Mouse (Mus musculus): Measurements from ENCODE around the gene Pdzd8.
A peak's percentile ranks its signal among the peaks of the same experiment; 100 is the strongest.

Gene Pdzd8

GRCm38 (mm10) chr19:59352760-59353159, 7.2 kb upstream of the Pdzd8 start:
- no peak for DNase-seq

GRCm38 (mm10) chr19:59351151-59351889, 5.7 kb upstream of the Pdzd8 start:
- no peak for DNase-seq

GRCm38 (mm10) chr19:59350273-59350903, 4.8 kb upstream of the Pdzd8 start:
- no peak for DNase-seq

GRCm38 (mm10) chr19:59349329-59349960, 3.9 kb upstream of the Pdzd8 start:
- DNase-seq, result no peak

GRCm38 (mm10) chr19:59346325-59346724, 745 bp upstream of the Pdzd8 start:
- DNase-seq, result no peak

- DNase-seq, result peak; percentile 48
Observed at GRCm38 (mm10) chr19:59345081-59345657, 411 bp downstream of the Pdzd8 start.

- peak; percentile 28 for DNase-seq
Observed at GRCm38 (mm10) chr19:59344304-59344711, 1.3 kb downstream of the Pdzd8 start.

- no peak for DNase-seq
Observed at GRCm38 (mm10) chr19:59342964-59343363, 2.6 kb downstream of the Pdzd8 start.

- DNase-seq, result no peak
Observed at GRCm38 (mm10) chr19:59339908-59340307, 5.7 kb downstream of the Pdzd8 start.

- no peak for DNase-seq
Observed at GRCm38 (mm10) chr19:59337872-59338681, 7.5 kb downstream of the Pdzd8 start.

GRCm38 (mm10) chr19:59336655-59337054, 8.9 kb downstream of the Pdzd8 start:
- no peak for DNase-seq

GRCm38 (mm10) chr19:59330816-59331225, 14.8 kb downstream of the Pdzd8 start:
- DNase-seq, result no peak

- no peak for DNase-seq
Observed at GRCm38 (mm10) chr19:59321990-59322389, 23.6 kb downstream of the Pdzd8 start, which contains the start of gene Rps12-ps3. Gene Rps12-ps3 (plus strand): TSS chr19:59322290.

GRCm38 (mm10) chr19:59316571-59316970, 29.0 kb downstream of the Pdzd8 start:
- peak; percentile 18 for DNase-seq

GRCm38 (mm10) chr19:59315308-59315707, 30.3 kb downstream of the Pdzd8 start:
- DNase-seq, result no peak

- no peak for DNase-seq
Observed at GRCm38 (mm10) chr19:59292183-59292839, 53.3 kb downstream of the Pdzd8 start.

GRCm38 (mm10) chr19:59289811-59290210, 55.8 kb downstream of the Pdzd8 start:
- DNase-seq, result no peak

- no peak for DNase-seq
Observed at GRCm38 (mm10) chr19:59289042-59289441, 56.5 kb downstream of the Pdzd8 start.

GRCm38 (mm10) chr19:59282001-59282400, 63.6 kb downstream of the Pdzd8 start:
- DNase-seq, result no peak

GRCm38 (mm10) chr19:59280841-59281240, 64.7 kb downstream of the Pdzd8 start:
- no peak for DNase-seq

- no peak for DNase-seq
Observed at GRCm38 (mm10) chr19:59276354-59276753, 69.2 kb downstream of the Pdzd8 start.

GRCm38 (mm10) chr19:59273190-59273589, 72.4 kb downstream of the Pdzd8 start:
- DNase-seq, result no peak

Data from kidney, adult 9 months (tissue).